Mouse (Mus musculus) liver, embryonic 14.5 days (tissue): Measurements from ENCODE around the gene Aarsd1. TPM values are rescaled to one million over a fixed set of nuclear protein-coding genes. Genes with fewer than 3 reads are reported as not detected.
"Not testable (repeated sequence)": the region's sequence is repeated elsewhere in the genome, so short reads cannot be mapped to it uniquely, and the experiment has no call there.

Source experiments
- ATAC-seq: fragments of 200-750 bp; cut with Nextera tagmentation; 2 replicates; pipeline ENCODE4 v1.8.0; 2017; ENCODE audit warnings: moderate number of reproducible peaks, mild to moderate bottlenecking, moderate library complexity; ENCODE audit not compliant: insufficient read depth
- DNase-seq, 3 experiments: peaks; one replicate each; pipeline ENCODE4 v3.0.0-alpha.2; 2012 to 2013; ENCODE audit warnings: low read depth in 3 of 3, low spot score in 3 of 3
- H3K27ac ChIP-seq: fragments of 300-500 bp; sonication (generic); 2 replicates; pipeline ENCODE4 v1.5.1; 2014; ENCODE audit warnings: moderate library complexity, mild to moderate bottlenecking, control low read depth, inconsistent platforms
- H3K27me3 ChIP-seq: fragments of 300-500 bp; sonication (generic); 2 replicates; pipeline ENCODE4 v1.6.1; 2014; ENCODE audit warnings: mild to moderate bottlenecking, low read length, moderate library complexity; ENCODE audit not compliant: control insufficient read depth, insufficient read depth
- H3K36me3 ChIP-seq: fragments of 300-500 bp; sonication (generic); replicated peaks from 2 replicates; pipeline ENCODE4 v1.6.1; 2014; ENCODE audit warnings: low read depth; ENCODE audit not compliant: control insufficient read depth, insufficient read depth
- H3K4me1 ChIP-seq, 2 experiments: fragments of 200-500 bp in 1 of 2; fragments of 300-500 bp in 1 of 2; sonication (generic) in 1 of 2; replicated peaks; 2 replicates each; pipeline ENCODE4 v1.6.1; 2012 to 2014; ENCODE audit warnings: antibody characterized with exemption in 1 of 2, inconsistent platforms in 1 of 2, low read length in 1 of 2; ENCODE audit not compliant: control insufficient read depth in 2 of 2, insufficient read depth in 2 of 2
- H3K4me2 ChIP-seq: fragments of 300-500 bp; sonication (generic); 2 replicates; pipeline ENCODE4 v1.6.1; 2014; ENCODE audit warnings: low read depth, mild to moderate bottlenecking, control low read depth, moderate library complexity
- H3K4me3 ChIP-seq, 2 experiments: fragments of 200-500 bp in 1 of 2; fragments of 300-500 bp in 1 of 2; sonication (generic) in 1 of 2; 2 replicates each; pipeline ENCODE4 v1.5.1; 2012 to 2014; ENCODE audit warnings: low read depth in 2 of 2, low read length in 2 of 2, mild to moderate bottlenecking in 2 of 2, control low read depth in 1 of 2, inconsistent platforms in 1 of 2, moderate library complexity in 1 of 2; ENCODE audit not compliant: insufficient read depth in 1 of 2
- H3K9ac ChIP-seq: fragments of 300-500 bp; sonication (generic); replicated peaks from 2 replicates; pipeline ENCODE4 v1.6.1; 2014; ENCODE audit warnings: mild to moderate bottlenecking, control low read depth, moderate library complexity
- H3K9me3 ChIP-seq: fragments of 300-500 bp; sonication (generic); 2 replicates; pipeline ENCODE4 v1.6.1; 2016; ENCODE audit warnings: low read length, mixed read lengths; ENCODE audit not compliant: control insufficient read depth
- CTCF ChIP-seq: IDR thresholded peaks from 2 replicates; pipeline ENCODE4 v1.5.1; 2016; ENCODE audit warnings: antibody characterized with exemption, low read depth, control low read depth
- EP300 ChIP-seq: IDR thresholded peaks from 2 replicates; pipeline ENCODE4 v1.6.1; 2016; ENCODE audit warnings: antibody characterized with exemption, low read depth
- WGBS: fragments of 180-500 bp; shearing (Covaris S2); extraction: QIAGEN DNeasy Blood & Tissue Kit; methylation state at CpG from one replicate; pipeline ENCODE4 v1.1.7; 2014; ENCODE audit not compliant: insufficient replicate concordance; 5-methylcytosine and 5-hydroxymethylcytosine counted together
- polyA plus RNA-seq, 2 experiments: library from polyadenylated mRNA; depleted of rRNA in 1 of 2; stranded (reverse) in 1 of 2; unstranded in 1 of 2; fragments of >200 nt; fragmentation: Nextera tagmentation in 1 of 2; extraction: Ambion mirVana in 1 of 2; gene quantifications; 2 replicates each; pipeline versions ENCODE4 v1.2.1 to v1.2.3; 2012 to 2014

Gene Aarsd1
- polyA plus RNA-seq, 2 experiments: 24.7 to 39.7 TPM

DNA sequence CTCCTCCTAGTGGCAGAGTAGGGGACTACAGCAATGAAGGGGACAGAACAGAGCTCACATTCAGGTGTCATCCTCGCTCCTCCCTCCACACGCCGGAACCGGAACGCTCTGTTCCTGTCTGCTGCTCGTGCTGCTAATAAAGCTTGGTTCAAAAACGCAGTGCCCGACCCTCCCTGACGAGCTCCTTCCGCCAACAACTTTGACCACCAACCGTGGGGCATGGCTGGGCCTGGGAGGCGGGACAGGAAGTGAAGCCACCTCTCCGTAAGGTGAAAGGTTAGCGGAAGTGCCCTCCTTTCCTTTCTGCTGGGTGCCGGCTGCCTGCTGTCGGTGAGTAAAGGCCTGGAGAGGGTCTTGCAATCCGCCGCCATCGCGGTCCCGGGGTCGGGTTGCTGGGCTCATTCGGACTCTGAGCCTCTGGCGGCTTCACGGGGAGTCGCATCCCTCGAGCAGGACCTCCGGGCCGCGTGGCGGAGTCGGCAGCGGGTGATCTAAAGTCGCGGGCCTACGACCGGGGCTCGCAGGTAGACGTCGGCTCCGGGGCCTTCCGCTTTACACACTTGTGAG, 24.8 kb upstream of the Aarsd1 start, which contains the start of gene Rpl27:
Rpl27 (plus strand) TSS at position 172 of the 567 bp plus-strand sequence.
- peak; percentile 96 for ATAC-seq
- H3K4me2 ChIP-seq: peak within 1 kb of the TSS; percentile 76
- H3K36me3 ChIP-seq: peaks cover 23% of the 10 kb centered on the region
- peak within 1 kb of the TSS; percentile 85 for H3K9ac ChIP-seq
- peak; percentile 99 for DNase-seq
- peaks cover 0 to 19% of the 10 kb centered on the region in 2 experiments; a peak in 3 of 4 replicates for H3K4me1 ChIP-seq
- peak; percentile 94 for TF ChIP-seq CTCF
- peak; percentile 74 for TF ChIP-seq EP300
- H3K9me3 ChIP-seq: no peaks in the 10 kb centered on the region
- peak within 1 kb of the TSS; percentile 77 to 91 for H3K4me3 ChIP-seq
- WGBS: under 1% methylated on average over 42 of the region's 42 CpGs
- no peaks in the 10 kb centered on the region for H3K27me3 ChIP-seq
- H3K27ac ChIP-seq: peak within 1 kb of the TSS; percentile 56

DNA sequence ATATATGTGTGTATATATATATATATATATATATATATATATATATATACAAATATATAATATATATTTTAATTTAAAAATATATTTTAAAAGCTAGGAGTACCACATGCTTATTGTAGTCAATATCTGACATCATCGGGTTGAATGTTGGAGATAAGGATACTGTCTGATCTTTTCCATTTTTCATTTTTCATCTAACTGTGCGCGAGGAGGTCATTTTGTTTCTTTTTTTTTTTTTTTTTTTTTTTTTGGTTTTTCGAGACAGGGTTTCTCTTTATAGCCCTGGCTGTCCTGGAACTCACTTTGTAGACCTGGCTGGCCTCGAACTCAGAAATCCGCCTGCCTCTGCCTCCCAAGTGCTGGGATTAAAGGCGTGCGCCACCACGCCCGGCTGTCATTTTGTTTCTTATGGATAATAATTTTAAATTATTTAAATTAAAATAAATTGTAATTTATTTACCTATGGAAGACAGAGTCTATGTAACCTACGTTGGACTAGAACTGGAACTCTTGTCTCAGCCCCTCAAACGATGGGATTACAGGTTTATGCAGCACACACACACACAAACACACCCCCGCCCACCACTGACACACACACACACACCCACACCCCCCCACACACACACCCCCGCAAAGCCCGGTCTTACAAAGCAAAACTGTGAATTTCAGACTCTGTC, 24.2 kb upstream of the Aarsd1 start:
- ATAC-seq, H3K9me3 ChIP-seq, H3K27me3 ChIP-seq, DNase-seq: not testable (repeated sequence)
- Histone ChIP-seq H3K4me1 (peaks cover 0 to 19% of the 10 kb centered on the region in 2 experiments; a peak in 3 of 4 replicates), H3K4me3 (peak overlapping the region; percentile 77 to 91), H3K36me3 (peaks cover 23% of the 10 kb centered on the region), H3K27ac (peak overlapping the region; percentile 46), H3K9ac (peak overlapping the region; percentile 48), H3K4me2 (peak overlapping the region; percentile 76)
- 22% methylated on average over 15 of the region's 15 CpGs for WGBS

DNA sequence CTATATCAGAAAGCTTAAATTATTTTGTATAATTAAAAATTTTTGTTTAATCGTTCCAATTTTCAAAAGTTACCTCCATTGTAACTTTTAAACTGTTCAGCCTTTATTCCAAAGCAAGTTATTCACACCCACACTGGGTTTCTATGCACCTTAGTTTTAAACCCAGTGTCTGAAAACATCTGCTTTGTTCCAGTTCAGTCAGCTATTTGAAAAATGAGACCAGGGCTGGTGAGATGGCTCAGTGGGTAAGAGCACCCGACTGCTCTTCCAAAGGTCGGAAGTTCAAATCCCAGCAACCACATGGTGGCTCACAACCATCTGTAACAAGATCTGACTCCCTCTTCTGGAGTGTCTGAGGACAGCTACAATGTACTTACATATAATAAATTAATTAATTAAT, 20.6 kb upstream of the Aarsd1 start:
- WGBS: 45% methylated on average over 3 of the region's 3 CpGs
- DNase-seq: not testable (repeated sequence)

DNA sequence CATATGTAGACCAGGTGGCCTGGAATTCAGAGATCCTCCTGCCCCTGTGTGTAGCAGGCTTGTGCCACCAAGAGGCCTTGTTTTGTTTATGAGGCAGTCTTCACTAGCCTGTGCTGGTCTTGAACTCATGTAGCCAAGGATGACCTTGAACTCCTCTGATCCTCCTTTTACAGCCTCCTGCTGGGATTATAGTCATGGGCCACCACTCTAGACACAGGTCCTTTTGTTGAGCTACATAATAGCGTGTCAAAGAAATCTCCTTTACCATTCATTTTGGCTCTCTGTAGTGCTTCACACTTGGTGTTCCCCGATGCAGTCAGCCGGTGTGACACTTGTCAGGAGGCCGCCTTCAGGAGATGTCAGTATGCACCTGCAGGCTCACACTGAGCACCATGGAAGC, 19.5 kb upstream of the Aarsd1 start:
- 78% methylated on average over 4 of the region's 4 CpGs for WGBS

More for the DNA sequence above, 20.6 kb upstream of the Aarsd1 start:
- H3K36me3 ChIP-seq, H3K4me3 ChIP-seq, ATAC-seq, H3K9ac ChIP-seq, H3K27ac ChIP-seq, H3K27me3 ChIP-seq, H3K4me1 ChIP-seq, H3K9me3 ChIP-seq, H3K4me2 ChIP-seq: not testable (repeated sequence)

DNA sequence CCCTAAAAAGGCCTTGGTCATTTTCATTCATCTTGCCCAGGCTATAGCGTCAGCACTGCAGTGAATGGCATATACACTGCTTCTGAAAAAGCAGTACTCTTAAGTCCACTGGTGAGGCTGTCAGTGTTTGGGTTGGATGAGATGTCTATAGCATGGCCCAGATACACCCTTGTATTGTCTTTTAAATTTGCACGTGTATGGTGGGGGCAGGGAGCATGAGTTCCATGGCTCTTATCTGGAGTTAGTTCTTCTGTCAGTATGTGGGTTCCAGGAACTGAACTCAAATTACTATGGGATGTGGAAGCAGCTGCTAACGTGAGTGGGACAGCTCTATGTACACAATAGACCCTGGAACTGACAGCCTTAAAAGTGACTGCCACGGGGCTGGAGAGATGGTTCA, 18.4 kb upstream of the Aarsd1 start:
- no peak overlapping the region for H3K9ac ChIP-seq
- H3K27ac ChIP-seq: no peak overlapping the region
- no peak overlapping the region for H3K4me2 ChIP-seq
- 36% methylated on average over 4 of the region's 4 CpGs for WGBS
- ATAC-seq (no peak), DNase-seq (no peak)
- H3K9me3 ChIP-seq: no peaks in the 10 kb centered on the region
- peaks cover 4% of the 10 kb centered on the region for H3K36me3 ChIP-seq
- H3K27me3 ChIP-seq: no peaks in the 10 kb centered on the region
- H3K4me3 ChIP-seq: no peak overlapping the region
- TF ChIP-seq EP300: no peak
- TF ChIP-seq CTCF: no peak
- no peaks in the 10 kb centered on the region for H3K4me1 ChIP-seq

More for the DNA sequence above, 19.5 kb upstream of the Aarsd1 start:
- Histone ChIP-seq H3K36me3 (peaks cover 4% of the 10 kb centered on the region), H3K4me1 (no peaks in the 10 kb centered on the region), H3K4me3 (no peak overlapping the region), H3K4me2 (no peak overlapping the region), H3K9me3 (no peaks in the 10 kb centered on the region), H3K9ac (no peak overlapping the region), H3K27ac (no peak overlapping the region), H3K27me3 (no peaks in the 10 kb centered on the region)
- ATAC-seq (no peak), DNase-seq (no peak)
- TF ChIP-seq EP300: no peak
- TF ChIP-seq CTCF: no peak
